Mouse (Mus musculus): ENCODE results near the gene Irak1bp1. TPM values are rescaled to one million over a fixed set of nuclear protein-coding genes. Genes with fewer than 3 reads are reported as not detected.

Irak1bp1 gene
- 38.3 and 41.7 TPM in 2 replicates for polyA plus RNA-seq (2014; fragmentation: Nextera tagmentation; extraction: Ambion mirVana)

DNA sequence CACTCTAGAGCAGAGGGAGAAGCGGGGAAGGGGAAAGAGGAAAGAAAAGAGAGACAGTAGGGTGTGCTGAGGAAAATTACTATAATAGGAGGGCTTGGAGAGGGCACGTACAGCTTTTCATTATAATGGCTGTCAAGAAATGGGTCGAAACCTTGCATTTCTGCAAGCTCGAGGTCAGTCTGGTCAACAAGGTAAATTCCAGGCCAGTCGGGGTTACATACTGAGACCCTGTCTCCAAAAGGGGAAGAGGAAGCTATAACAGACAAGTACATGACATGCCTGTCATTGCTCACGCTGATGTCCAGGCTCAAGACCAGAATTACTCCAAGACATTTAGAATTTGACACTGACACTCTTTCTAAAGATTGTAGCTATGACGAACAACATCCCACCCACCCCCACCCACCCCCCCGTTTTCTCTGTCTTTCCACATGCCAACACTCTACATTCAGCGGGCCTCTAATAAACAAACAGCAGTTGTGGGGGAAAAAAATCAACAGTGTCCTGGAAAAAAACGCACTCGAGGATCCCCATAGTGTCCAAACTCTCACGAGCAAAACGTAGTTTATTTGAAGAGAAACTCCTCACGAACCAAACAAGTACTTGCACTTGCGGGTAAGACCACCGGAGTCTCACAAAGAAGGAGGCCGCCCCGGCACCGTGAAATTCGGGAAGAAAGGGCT lies at the start of gene Irak1bp1:
Irak1bp1 (plus strand) TSS at position 534 of the 683 bp plus-strand sequence.
- Histone ChIP-seq H3K9me3 (ENCODE audit: control insufficient read depth, low read length) (no peaks in the 10 kb centered on the region), H3K27me3 (ENCODE audit: control insufficient read depth, insufficient read depth, low read length) (no peaks in the 10 kb centered on the region), H3K36me3 (replicated peaks; ENCODE audit: control insufficient read depth, insufficient read depth) (no peaks in the 10 kb centered on the region), H3K4me3 (replicated peaks; ENCODE audit: low read length) (peak within 1 kb of the TSS; percentile 93), H3K4me2 (replicated peaks) (peak within 1 kb of the TSS; percentile 69), H3K9ac (peak within 1 kb of the TSS; percentile 93), H3K4me1 (replicated peaks; ENCODE audit: control insufficient read depth, insufficient read depth, low read length) (peaks cover 21% of the 10 kb centered on the region), H3K27ac (peak within 1 kb of the TSS; percentile 96)
- WGBS, result 10% methylated on average over 20 of the region's 20 CpGs
- ATAC-seq (ENCODE audit: low FRiP score), result peak; percentile 32; the same call in 1 of the 2 replicates
- no peak for DNase-seq (ENCODE audit: low spot score)

DNA sequence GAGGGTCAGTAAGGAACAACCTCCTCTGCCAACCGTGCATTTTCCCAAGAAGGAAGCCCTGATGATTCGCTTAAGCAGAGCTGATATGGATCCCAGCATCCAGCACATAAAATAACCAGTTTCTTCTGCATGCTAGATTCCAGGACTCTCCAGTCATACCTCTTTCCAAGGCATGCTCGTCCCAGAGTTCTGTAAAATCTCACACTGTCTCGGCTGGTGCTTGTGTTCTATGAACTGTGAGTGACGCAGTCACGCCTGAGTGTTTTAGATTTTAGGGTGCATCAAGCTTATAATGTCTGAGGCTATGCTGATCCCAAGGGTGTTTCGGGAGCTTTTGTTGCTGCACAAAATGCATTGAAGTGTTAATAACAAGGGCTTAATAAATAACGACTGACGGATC lies 41.0 kb upstream of the Irak1bp1 start:
- peak; percentile 53; the same call in 1 of the 2 replicates for ATAC-seq (ENCODE audit: low FRiP score)

DNA sequence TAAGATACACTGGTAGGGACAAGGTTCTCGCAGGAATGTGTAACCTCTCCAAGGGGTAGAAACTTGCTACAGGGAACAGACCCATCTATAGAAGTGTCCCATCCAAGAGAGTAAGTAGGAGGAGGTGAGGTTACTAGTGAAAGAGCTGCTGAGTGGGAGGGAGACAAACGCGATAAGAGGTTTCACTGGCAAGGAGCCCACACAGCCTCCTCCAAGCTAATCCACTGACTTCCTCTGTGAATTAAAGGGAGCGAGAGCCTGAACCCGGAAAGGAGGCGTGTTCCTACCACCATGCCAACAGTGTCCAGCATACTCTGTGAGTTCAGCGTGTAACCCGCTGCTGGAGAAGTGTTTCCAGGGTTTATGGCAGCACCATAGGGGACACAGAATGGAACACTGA lies 29.0 kb upstream of the Irak1bp1 start:
- Histone ChIP-seq H3K27ac (no peak overlapping the region), H3K9ac (no peak overlapping the region), H3K27me3 (ENCODE audit: control insufficient read depth, insufficient read depth, low read length) (no peaks in the 10 kb centered on the region), H3K4me1 (replicated peaks; ENCODE audit: control insufficient read depth, insufficient read depth, low read length) (no peaks in the 10 kb centered on the region), H3K36me3 (replicated peaks; ENCODE audit: control insufficient read depth, insufficient read depth) (no peaks in the 10 kb centered on the region), H3K4me2 (replicated peaks) (no peak overlapping the region), H3K9me3 (ENCODE audit: control insufficient read depth, low read length) (no peaks in the 10 kb centered on the region), H3K4me3 (replicated peaks; ENCODE audit: low read length) (no peak overlapping the region)
- peak; percentile 9 for DNase-seq (ENCODE audit: low spot score)
- 82% methylated on average over 8 of the region's 8 CpGs for WGBS
- ATAC-seq (ENCODE audit: low FRiP score), result no peak

More for the DNA sequence above, 41.0 kb upstream of the Irak1bp1 start:
- Histone ChIP-seq H3K4me1 (replicated peaks; ENCODE audit: control insufficient read depth, insufficient read depth, low read length) (no peaks in the 10 kb centered on the region), H3K9me3 (ENCODE audit: control insufficient read depth, low read length) (no peaks in the 10 kb centered on the region), H3K36me3 (replicated peaks; ENCODE audit: control insufficient read depth, insufficient read depth) (no peaks in the 10 kb centered on the region), H3K4me2 (replicated peaks) (0 out of 2 replicates have a peak overlapping the region, but pooled peaks have one; percentile 17), H3K27me3 (ENCODE audit: control insufficient read depth, insufficient read depth, low read length) (no peaks in the 10 kb centered on the region), H3K9ac (no peak overlapping the region), H3K4me3 (replicated peaks; ENCODE audit: low read length) (no peak overlapping the region), H3K27ac (no peak overlapping the region)
- DNase-seq (ENCODE audit: low spot score), result no peak
- WGBS, result 30% methylated on average over 9 of the region's 9 CpGs

DNA sequence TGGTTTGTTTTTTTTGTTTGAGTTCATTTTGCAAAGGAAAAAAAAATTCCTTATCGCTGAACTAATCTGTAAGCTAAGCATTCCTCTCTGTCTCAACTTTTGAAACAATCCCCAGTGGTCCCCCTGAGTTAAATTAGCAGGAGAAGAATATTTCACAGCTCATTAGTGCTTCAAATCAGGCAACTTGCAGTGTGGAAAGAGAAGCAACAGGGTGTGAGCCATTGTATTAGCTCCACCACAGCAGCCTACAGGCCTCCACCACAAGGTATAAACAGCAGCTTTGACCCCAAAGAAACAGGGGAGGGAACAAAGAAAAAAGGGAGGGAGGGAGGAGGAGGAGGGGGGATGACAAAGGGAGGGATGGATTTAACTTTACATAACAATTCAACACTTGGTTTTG lies 22.2 kb upstream of the Irak1bp1 start:
- no peak overlapping the region for H3K27ac ChIP-seq
- H3K9me3 ChIP-seq (ENCODE audit: control insufficient read depth, low read length), result no peaks in the 10 kb centered on the region
- DNase-seq (ENCODE audit: low spot score) (no peak), ATAC-seq (ENCODE audit: low FRiP score) (no peak)
- no peaks in the 10 kb centered on the region for H3K36me3 ChIP-seq (replicated peaks; ENCODE audit: control insufficient read depth, insufficient read depth)
- H3K9ac ChIP-seq, result no peak overlapping the region
- H3K4me1 ChIP-seq (replicated peaks; ENCODE audit: control insufficient read depth, insufficient read depth, low read length), result no peaks in the 10 kb centered on the region
- no peak overlapping the region for H3K4me3 ChIP-seq (replicated peaks; ENCODE audit: low read length)
- no peaks in the 10 kb centered on the region for H3K27me3 ChIP-seq (ENCODE audit: control insufficient read depth, insufficient read depth, low read length)
- 10% methylated on average over 1 of the region's 1 CpGs for WGBS
- no peak overlapping the region for H3K4me2 ChIP-seq (replicated peaks)

DNA sequence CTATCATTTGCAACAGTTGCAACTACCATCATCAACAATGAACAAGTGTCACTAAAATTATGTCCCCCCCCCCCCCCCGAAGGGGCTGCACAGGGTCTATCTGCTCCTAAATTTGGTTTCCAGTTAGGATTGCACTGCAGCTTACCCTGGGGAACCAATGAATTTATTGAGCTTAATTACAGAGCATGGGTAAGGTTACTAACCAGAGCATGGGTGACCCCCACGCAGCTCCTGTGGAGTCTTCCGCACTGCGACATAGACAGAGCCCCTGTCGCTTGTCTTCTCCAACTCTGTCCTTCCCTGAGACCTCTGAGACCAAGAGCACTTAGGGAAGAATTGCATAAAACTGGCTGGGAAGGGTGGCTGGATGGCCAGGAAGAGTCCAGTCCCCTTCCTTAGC lies 21.7 kb upstream of the Irak1bp1 start:
- Histone ChIP-seq H3K27ac (no peak overlapping the region), H3K9ac (no peak overlapping the region), H3K4me1 (replicated peaks; ENCODE audit: control insufficient read depth, insufficient read depth, low read length) (no peaks in the 10 kb centered on the region), H3K4me3 (replicated peaks; ENCODE audit: low read length) (no peak overlapping the region), H3K27me3 (ENCODE audit: control insufficient read depth, insufficient read depth, low read length) (no peaks in the 10 kb centered on the region), H3K9me3 (ENCODE audit: control insufficient read depth, low read length) (no peaks in the 10 kb centered on the region), H3K4me2 (replicated peaks) (no peak overlapping the region), H3K36me3 (replicated peaks; ENCODE audit: control insufficient read depth, insufficient read depth) (no peaks in the 10 kb centered on the region)
- no peak for ATAC-seq (ENCODE audit: low FRiP score)
- WGBS, result 26% methylated on average over 5 of the region's 5 CpGs
- no peak for DNase-seq (ENCODE audit: low spot score)

DNA sequence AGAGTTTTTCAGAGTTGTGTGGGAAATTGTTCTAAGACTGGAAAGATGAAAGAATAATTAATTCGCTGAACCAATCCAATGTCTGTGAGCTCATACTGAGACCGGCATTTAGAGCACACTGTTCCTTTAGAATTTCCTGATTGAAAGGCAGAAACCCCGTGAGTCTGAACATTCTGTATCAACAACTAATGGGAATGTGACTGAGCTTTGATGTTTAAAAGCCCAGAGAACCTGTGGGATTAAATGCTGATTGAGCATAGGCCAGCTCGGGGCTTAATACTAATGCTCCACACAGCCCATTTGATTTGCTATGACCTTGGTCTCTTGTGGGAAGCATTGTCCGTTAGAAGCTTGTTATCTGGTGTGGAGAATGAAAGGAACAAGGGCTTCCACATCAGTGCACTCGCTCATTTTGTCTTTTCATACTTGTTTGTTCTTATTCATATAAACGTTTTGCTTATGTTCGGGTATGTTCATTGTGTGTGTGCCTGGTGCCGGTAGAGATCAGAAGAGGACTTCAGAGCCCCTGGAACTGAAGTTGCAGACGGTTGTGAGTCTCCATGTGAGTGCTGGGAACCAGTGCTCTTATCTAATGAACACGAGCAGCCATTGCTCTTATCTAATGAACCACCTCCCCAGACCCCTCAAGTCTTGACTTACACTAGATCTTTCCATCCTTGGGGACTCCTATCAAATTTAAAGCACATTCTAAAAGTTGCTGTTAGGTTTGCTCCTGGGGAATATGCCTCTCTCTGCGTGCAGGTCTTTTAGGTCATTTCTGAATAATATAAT lies 17.0 kb upstream of the Irak1bp1 start:
- Histone ChIP-seq H3K4me1 (replicated peaks; ENCODE audit: control insufficient read depth, insufficient read depth, low read length) (no peaks in the 10 kb centered on the region), H3K36me3 (replicated peaks; ENCODE audit: control insufficient read depth, insufficient read depth) (no peaks in the 10 kb centered on the region), H3K27me3 (ENCODE audit: control insufficient read depth, insufficient read depth, low read length) (no peaks in the 10 kb centered on the region), H3K4me3 (replicated peaks; ENCODE audit: low read length) (no peak overlapping the region), H3K9me3 (ENCODE audit: control insufficient read depth, low read length) (no peaks in the 10 kb centered on the region), H3K27ac (no peak overlapping the region), H3K4me2 (replicated peaks) (no peak overlapping the region), H3K9ac (no peak overlapping the region)
- ATAC-seq (ENCODE audit: low FRiP score) (no peak), DNase-seq (ENCODE audit: low spot score) (no peak)
- 58% methylated on average over 12 of the region's 12 CpGs for WGBS

DNA sequence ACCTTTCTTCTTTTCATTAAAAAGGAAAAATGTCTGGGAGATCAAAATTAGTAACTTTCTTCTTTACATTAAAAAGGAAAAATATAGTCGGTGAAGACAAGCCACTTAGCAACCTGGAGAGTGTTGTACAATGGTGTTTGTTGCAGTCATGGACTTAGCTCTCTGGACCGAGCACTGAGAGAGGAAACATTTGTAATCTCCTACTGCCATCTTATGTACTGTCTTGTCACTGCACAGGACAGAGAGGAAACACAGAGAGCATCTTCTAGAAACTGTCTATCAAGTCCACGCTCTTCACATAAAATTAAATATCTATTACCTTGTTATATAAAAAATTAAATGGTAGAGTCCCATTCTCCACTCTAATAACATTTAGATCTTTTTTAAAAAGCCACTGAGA lies 14.8 kb upstream of the Irak1bp1 start:
- H3K27ac ChIP-seq, result no peak overlapping the region
- WGBS, result 58% methylated on average over 3 of the region's 3 CpGs
- H3K4me3 ChIP-seq (replicated peaks; ENCODE audit: low read length), result no peak overlapping the region
- no peak overlapping the region for H3K4me2 ChIP-seq (replicated peaks)
- no peaks in the 10 kb centered on the region for H3K36me3 ChIP-seq (replicated peaks; ENCODE audit: control insufficient read depth, insufficient read depth)
- H3K4me1 ChIP-seq (replicated peaks; ENCODE audit: control insufficient read depth, insufficient read depth, low read length), result no peaks in the 10 kb centered on the region
- H3K9ac ChIP-seq, result no peak overlapping the region
- no peaks in the 10 kb centered on the region for H3K27me3 ChIP-seq (ENCODE audit: control insufficient read depth, insufficient read depth, low read length)
- ATAC-seq (ENCODE audit: low FRiP score) (peak; percentile 74; the same call in 1 of the 2 replicates), DNase-seq (ENCODE audit: low spot score) (peak; percentile 61)
- H3K9me3 ChIP-seq (ENCODE audit: control insufficient read depth, low read length), result no peaks in the 10 kb centered on the region

DNA sequence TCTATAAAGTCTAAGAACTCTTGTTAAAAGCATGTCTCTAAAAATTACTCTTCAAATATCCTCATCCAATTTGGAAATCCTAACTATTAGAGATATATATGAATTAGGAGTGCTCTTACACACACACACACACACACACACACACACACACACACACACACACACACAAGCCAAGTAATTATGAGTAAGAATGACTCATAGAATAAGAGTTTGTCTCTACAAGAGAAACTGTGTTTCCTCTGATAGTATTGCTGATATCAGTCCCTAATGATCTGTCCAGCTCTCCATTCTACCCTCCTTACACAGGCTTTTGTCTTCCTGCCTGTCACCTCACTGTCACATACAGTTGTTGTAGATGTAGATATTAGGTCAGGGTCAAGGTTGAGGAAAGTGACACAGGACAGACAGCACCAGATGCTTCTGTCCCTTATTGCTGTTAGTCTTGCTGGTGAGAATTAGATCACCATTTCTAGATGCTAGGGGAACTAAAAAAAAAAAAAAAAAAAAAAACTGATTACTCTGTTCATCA lies 14.0 kb upstream of the Irak1bp1 start:
- no peak overlapping the region for H3K4me2 ChIP-seq (replicated peaks)
- no peaks in the 10 kb centered on the region for H3K36me3 ChIP-seq (replicated peaks; ENCODE audit: control insufficient read depth, insufficient read depth)
- no peak for ATAC-seq (ENCODE audit: low FRiP score)
- no peaks in the 10 kb centered on the region for H3K4me1 ChIP-seq (replicated peaks; ENCODE audit: control insufficient read depth, insufficient read depth, low read length)
- H3K9me3 ChIP-seq (ENCODE audit: control insufficient read depth, low read length), result no peaks in the 10 kb centered on the region
- no peak overlapping the region for H3K4me3 ChIP-seq (replicated peaks; ENCODE audit: low read length)
- no peak overlapping the region for H3K9ac ChIP-seq
- no peaks in the 10 kb centered on the region for H3K27me3 ChIP-seq (ENCODE audit: control insufficient read depth, insufficient read depth, low read length)
- DNase-seq (ENCODE audit: low spot score), result no peak
- H3K27ac ChIP-seq, result no peak overlapping the region

DNA sequence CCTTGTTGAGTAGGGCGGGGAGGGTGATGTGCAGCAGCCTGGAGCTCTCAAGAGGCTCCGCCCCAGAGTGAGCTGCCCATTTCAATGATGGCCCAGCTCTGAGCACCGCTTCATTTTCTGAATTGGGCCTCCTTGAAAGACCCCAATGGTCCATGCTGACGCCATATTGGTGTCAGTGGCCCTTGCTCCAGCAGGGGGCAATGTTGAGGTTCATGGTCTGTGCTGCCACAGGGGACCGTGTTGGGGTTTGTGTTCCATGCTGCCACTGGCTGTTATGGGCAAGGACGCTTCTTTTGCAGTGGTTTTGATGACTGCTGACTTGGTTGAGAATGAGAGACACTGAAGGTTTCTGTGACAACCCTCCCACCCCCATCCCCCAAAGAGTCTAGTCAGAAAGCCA lies 2.9 kb upstream of the Irak1bp1 start:
- Histone ChIP-seq H3K4me3 (replicated peaks; ENCODE audit: low read length) (no peak overlapping the region), H3K4me1 (replicated peaks; ENCODE audit: control insufficient read depth, insufficient read depth, low read length) (peaks cover 15% of the 10 kb centered on the region), H3K36me3 (replicated peaks; ENCODE audit: control insufficient read depth, insufficient read depth) (no peaks in the 10 kb centered on the region), H3K27ac (no peak overlapping the region), H3K4me2 (replicated peaks) (no peak overlapping the region), H3K27me3 (ENCODE audit: control insufficient read depth, insufficient read depth, low read length) (no peaks in the 10 kb centered on the region), H3K9me3 (ENCODE audit: control insufficient read depth, low read length) (no peaks in the 10 kb centered on the region), H3K9ac (no peak overlapping the region)
- WGBS, result 92% methylated on average over 6 of the region's 6 CpGs
- DNase-seq (ENCODE audit: low spot score) (no peak), ATAC-seq (ENCODE audit: low FRiP score) (no peak)
